Mouse (Mus musculus) heart, postnatal 0 days (tissue): ENCODE results near the gene Pou2f3. TPM values are rescaled to one million over a fixed set of nuclear protein-coding genes. Genes with fewer than 3 reads are reported as not detected.

Source experiments
- ATAC-seq: fragments of 200-750 bp; cut with Nextera tagmentation; 2 replicates; pipeline ENCODE4 v1.8.0; 2017; ENCODE audit warnings: low read depth, moderate number of reproducible peaks, moderate library complexity; ENCODE audit not compliant: insufficient read depth
- DNase-seq: peaks from one replicate; pipeline ENCODE4 v3.0.0-alpha.2; 2016; ENCODE audit warnings: low spot score
- H3K27ac ChIP-seq: fragments of 300-500 bp; sonication (generic); 2 replicates; pipeline ENCODE4 v1.5.1; 2014; ENCODE audit warnings: low read depth, mild to moderate bottlenecking
- H3K27me3 ChIP-seq: fragments of 300-500 bp; sonication (generic); 2 replicates; pipeline ENCODE4 v1.6.1; 2014; ENCODE audit warnings: low read length, mixed read lengths; ENCODE audit not compliant: control insufficient read depth, insufficient read depth
- H3K36me3 ChIP-seq: fragments of 300-500 bp; sonication (generic); replicated peaks from 2 replicates; pipeline ENCODE4 v1.6.1; 2014; ENCODE audit warnings: low read length, mixed read lengths; ENCODE audit not compliant: control insufficient read depth, insufficient read depth
- H3K4me1 ChIP-seq: fragments of 300-500 bp; sonication (generic); 2 replicates; pipeline ENCODE4 v1.6.1; 2014; ENCODE audit warnings: antibody characterized with exemption; ENCODE audit not compliant: control insufficient read depth, insufficient read depth
- H3K4me2 ChIP-seq: fragments of 300-500 bp; sonication (generic); 2 replicates; pipeline ENCODE4 v1.6.1; 2014; ENCODE audit warnings: low read depth, mild to moderate bottlenecking, low read length, moderate library complexity
- H3K4me3 ChIP-seq: fragments of 300-500 bp; sonication (generic); 2 replicates; pipeline ENCODE4 v1.5.1; 2014; ENCODE audit warnings: low read depth, low read length
- H3K9ac ChIP-seq: fragments of 300-500 bp; sonication (generic); replicated peaks from 2 replicates; pipeline ENCODE4 v1.6.1; 2014; ENCODE audit warnings: low read depth, low read length, mixed read lengths
- H3K9me3 ChIP-seq: fragments of 300-500 bp; sonication (generic); replicated peaks from 2 replicates; pipeline ENCODE4 v1.6.1; 2016; ENCODE audit warnings: low read length; ENCODE audit not compliant: control insufficient read depth
- CTCF ChIP-seq: IDR thresholded peaks from 2 replicates; pipeline ENCODE4 v1.5.1; 2016; ENCODE audit warnings: antibody characterized with exemption, control low read depth, low read depth
- EP300 ChIP-seq: IDR thresholded peaks from 2 replicates; pipeline ENCODE4 v1.6.1; 2016; ENCODE audit warnings: antibody characterized with exemption, low read depth
- WGBS: fragments of 180-500 bp; shearing (Covaris S2); extraction: QIAGEN DNeasy Blood & Tissue Kit; methylation state at CpG from one replicate; pipeline ENCODE4 v1.1.7; 2014; 5-methylcytosine and 5-hydroxymethylcytosine counted together
- polyA plus RNA-seq: library from polyadenylated mRNA; unstranded; fragments of >200 nt; fragmentation: Nextera tagmentation; extraction: Ambion mirVana; gene quantifications from 2 replicates; pipeline ENCODE4 v1.2.1, GENCODE M21; 2015
- total RNA-seq: library from RNA; depleted of rRNA; stranded (reverse); fragments of >200 nt; gene quantifications from 2 replicates; pipeline ENCODE4 v1.2.3, GENCODE M21; 2014; ENCODE audit warnings: low replicate concordance

Pou2f3 gene
- total and polyA plus RNA-seq, 2 experiments from 2014 or later = 0.08 TPM; not detected in 1

GRCm38 (mm10) chr9:43191561-43191960, 18.6 kb downstream of the Pou2f3 start:
- H3K27ac ChIP-seq = no peak overlapping the region
- H3K9ac ChIP-seq = no peak overlapping the region
- H3K4me2 ChIP-seq = no peak overlapping the region
- DNase-seq (no peak), ATAC-seq (no peak)
- H3K4me1 ChIP-seq = no peaks in the 10 kb centered on the region
- H3K9me3 ChIP-seq = no peaks in the 10 kb centered on the region
- 48% methylated on average over 4 of the region's 4 CpGs for WGBS
- no peak overlapping the region for H3K4me3 ChIP-seq
- TF ChIP-seq CTCF (no peak), EP300 (no peak)
- no peaks in the 10 kb centered on the region for H3K36me3 ChIP-seq
- H3K27me3 ChIP-seq = peaks cover 10% of the 10 kb centered on the region; the same call in 1 of the 2 replicates

GRCm38 (mm10) chr9:43189021-43189356, 21.2 kb downstream of the Pou2f3 start:
- no peak overlapping the region for H3K4me2 ChIP-seq
- TF ChIP-seq CTCF = no peak
- TF ChIP-seq EP300 = no peak
- H3K4me3 ChIP-seq = no peak overlapping the region
- no peaks in the 10 kb centered on the region for H3K36me3 ChIP-seq
- H3K9me3 ChIP-seq = no peaks in the 10 kb centered on the region
- no peaks in the 10 kb centered on the region for H3K4me1 ChIP-seq
- H3K9ac ChIP-seq = no peak overlapping the region
- ATAC-seq (no peak), DNase-seq (no peak)
- 52% methylated on average over 3 of the region's 3 CpGs for WGBS
- peaks cover 9% of the 10 kb centered on the region; the same call in 1 of the 2 replicates for H3K27me3 ChIP-seq
- H3K27ac ChIP-seq = no peak overlapping the region

GRCm38 (mm10) chr9:43188309-43189020, 21.7 kb downstream of the Pou2f3 start:
- H3K27me3 ChIP-seq = 0 out of 2 replicates have a peak, but pooled peaks cover 3% of the 10 kb centered on the region
- no peaks in the 10 kb centered on the region for H3K36me3 ChIP-seq
- no peaks in the 10 kb centered on the region for H3K9me3 ChIP-seq
- H3K4me2 ChIP-seq = no peak overlapping the region
- WGBS = 71% methylated on average over 12 of the region's 12 CpGs
- no peak overlapping the region for H3K4me3 ChIP-seq
- no peak overlapping the region for H3K27ac ChIP-seq
- no peaks in the 10 kb centered on the region for H3K4me1 ChIP-seq
- no peak for TF ChIP-seq CTCF
- no peak for TF ChIP-seq EP300
- ATAC-seq = no peak
- H3K9ac ChIP-seq = no peak overlapping the region
- DNase-seq = no peak

GRCm38 (mm10) chr9:43179614-43180013, 30.6 kb downstream of the Pou2f3 start:
- Histone ChIP-seq H3K27me3 (no peaks in the 10 kb centered on the region), H3K9me3 (no peaks in the 10 kb centered on the region), H3K9ac (no peak overlapping the region), H3K27ac (no peak overlapping the region), H3K36me3 (no peaks in the 10 kb centered on the region), H3K4me1 (no peaks in the 10 kb centered on the region), H3K4me2 (no peak overlapping the region), H3K4me3 (no peak overlapping the region)
- no peak for TF ChIP-seq CTCF
- TF ChIP-seq EP300 = no peak
- peak; percentile 22 for DNase-seq
- ATAC-seq = peak; percentile 30; the same call in 1 of the 2 replicates
- 9% methylated on average over 5 of the region's 5 CpGs for WGBS

- Histone ChIP-seq H3K27ac (no peak overlapping the region), H3K9ac (no peak overlapping the region), H3K27me3 (no peaks in the 10 kb centered on the region), H3K9me3 (no peaks in the 10 kb centered on the region), H3K36me3 (no peaks in the 10 kb centered on the region), H3K4me2 (no peak overlapping the region), H3K4me3 (no peak overlapping the region), H3K4me1 (no peaks in the 10 kb centered on the region)
- DNase-seq (no peak), ATAC-seq (no peak)
- WGBS = 59% methylated on average over 7 of the region's 7 CpGs
- TF ChIP-seq EP300 (no peak), CTCF (peak; percentile 29)
These were observed 32.0 kb downstream of the Pou2f3 start for GRCm38 (mm10) chr9:43178172-43178571.

- Histone ChIP-seq H3K36me3 (no peaks in the 10 kb centered on the region), H3K9me3 (no peaks in the 10 kb centered on the region), H3K4me3 (no peak overlapping the region), H3K4me2 (no peak overlapping the region), H3K9ac (no peak overlapping the region), H3K27ac (no peak overlapping the region), H3K27me3 (no peaks in the 10 kb centered on the region; the same call in 1 of the 2 replicates), H3K4me1 (no peaks in the 10 kb centered on the region)
- WGBS = 77% methylated on average over 8 of the region's 8 CpGs
- ATAC-seq = no peak
- TF ChIP-seq CTCF = no peak
- no peak for TF ChIP-seq EP300
- DNase-seq = no peak
These were observed 43.1 kb downstream of the Pou2f3 start for GRCm38 (mm10) chr9:43167081-43167480.
